Mouse (Mus musculus): ENCODE measurements at regions not wholly inside any gene's neighbourhood (a gene's known extent, or its start where the extent isn't known, plus 50 kb on each side); places are given as distances from the start of the nearest gene placed in this dataset.

DNA sequence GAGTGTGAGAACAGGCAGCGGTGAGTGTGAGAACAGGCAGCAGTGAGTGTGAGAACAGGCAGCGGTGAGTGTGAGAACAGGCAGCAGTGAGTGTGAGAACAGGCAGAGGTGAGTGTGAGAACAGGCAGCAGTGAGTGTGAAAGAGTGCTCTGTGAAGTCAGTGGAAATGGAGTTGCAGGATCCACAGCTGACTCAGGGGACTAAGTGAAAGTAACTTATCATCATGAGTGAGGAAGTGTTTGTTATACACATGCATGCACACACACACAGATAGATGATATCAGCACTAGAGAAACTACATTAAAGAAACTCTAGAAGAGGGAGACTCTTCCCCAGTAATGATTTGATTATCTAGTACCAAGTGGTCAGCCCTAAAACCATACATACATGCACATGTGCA, 76.0 kb upstream of the Btg1 start:
- no peak for TF ChIP-seq MAFK (IDR thresholded peaks at IDR 0.05; ENCODE audit: insufficient read depth, low read depth, low read length)
- no peak for TF ChIP-seq HCFC1 (IDR thresholded peaks at IDR 0.05; ENCODE audit: borderline replicate concordance, insufficient read depth, low read length)
- TF ChIP-seq ZC3H11A (IDR thresholded peaks at IDR 0.05; ENCODE audit: borderline replicate concordance, low read depth, low read length), result no peak
- no peak for TF ChIP-seq ZNF384 (IDR thresholded peaks at IDR 0.05; ENCODE audit: low read depth, low read length)
- TF ChIP-seq CHD2 (IDR thresholded peaks at IDR 0.05; ENCODE audit: low read depth, low read length), result no peak

Measured in ES-E14 (cell line).